Mouse (Mus musculus) embryonic facial prominence, embryonic 15.5 days (tissue): ENCODE measurements at regions not wholly inside any gene's neighbourhood (a gene's known extent, or its start where the extent isn't known, plus 50 kb on each side); places are given as distances from the start of the nearest gene placed in this dataset.

Experiments
- ATAC-seq: fragments of 200-750 bp; cut with Nextera tagmentation; 2 replicates; pipeline ENCODE4 v1.8.0; 2017; ENCODE audit warnings: low read depth, moderate TSS enrichment; ENCODE audit not compliant: insufficient number of reproducible peaks, low FRiP score, low TSS enrichment
- H3K27ac ChIP-seq: fragments of 300-500 bp; sonication (generic); replicated peaks from 2 replicates; pipeline ENCODE4 v1.5.1; 2015; ENCODE audit warnings: mild to moderate bottlenecking, inconsistent platforms
- H3K27me3 ChIP-seq: fragments of 300-500 bp; sonication (generic); 2 replicates; pipeline ENCODE4 v1.6.1; 2015; ENCODE audit warnings: inconsistent platforms
- H3K36me3 ChIP-seq: fragments of 300-500 bp; sonication (generic); 2 replicates; pipeline ENCODE4 v1.6.1; 2015; ENCODE audit warnings: mild to moderate bottlenecking, inconsistent platforms
- H3K4me1 ChIP-seq: fragments of 300-500 bp; sonication (generic); 2 replicates; pipeline ENCODE4 v1.6.1; 2015; ENCODE audit warnings: inconsistent platforms
- H3K4me2 ChIP-seq: fragments of 300-500 bp; sonication (generic); replicated peaks from 2 replicates; pipeline ENCODE4 v1.6.1; 2015; ENCODE audit warnings: mild to moderate bottlenecking, inconsistent platforms
- H3K4me3 ChIP-seq: fragments of 300-500 bp; sonication (generic); replicated peaks from 2 replicates; pipeline ENCODE4 v1.5.1; 2015; ENCODE audit warnings: mild to moderate bottlenecking, inconsistent platforms
- H3K9ac ChIP-seq: fragments of 300-500 bp; sonication (generic); 2 replicates; pipeline ENCODE4 v1.6.1; 2015; ENCODE audit warnings: inconsistent platforms
- H3K9me3 ChIP-seq: fragments of 300-500 bp; sonication (generic); replicated peaks from 2 replicates; pipeline ENCODE4 v1.6.1; 2016; ENCODE audit warnings: inconsistent platforms
- WGBS: fragments of 180-500 bp; shearing (Covaris S2); methylation state at CpG from one replicate; pipeline ENCODE4 v1.1.7; 2015; 5-methylcytosine and 5-hydroxymethylcytosine counted together

DNA sequence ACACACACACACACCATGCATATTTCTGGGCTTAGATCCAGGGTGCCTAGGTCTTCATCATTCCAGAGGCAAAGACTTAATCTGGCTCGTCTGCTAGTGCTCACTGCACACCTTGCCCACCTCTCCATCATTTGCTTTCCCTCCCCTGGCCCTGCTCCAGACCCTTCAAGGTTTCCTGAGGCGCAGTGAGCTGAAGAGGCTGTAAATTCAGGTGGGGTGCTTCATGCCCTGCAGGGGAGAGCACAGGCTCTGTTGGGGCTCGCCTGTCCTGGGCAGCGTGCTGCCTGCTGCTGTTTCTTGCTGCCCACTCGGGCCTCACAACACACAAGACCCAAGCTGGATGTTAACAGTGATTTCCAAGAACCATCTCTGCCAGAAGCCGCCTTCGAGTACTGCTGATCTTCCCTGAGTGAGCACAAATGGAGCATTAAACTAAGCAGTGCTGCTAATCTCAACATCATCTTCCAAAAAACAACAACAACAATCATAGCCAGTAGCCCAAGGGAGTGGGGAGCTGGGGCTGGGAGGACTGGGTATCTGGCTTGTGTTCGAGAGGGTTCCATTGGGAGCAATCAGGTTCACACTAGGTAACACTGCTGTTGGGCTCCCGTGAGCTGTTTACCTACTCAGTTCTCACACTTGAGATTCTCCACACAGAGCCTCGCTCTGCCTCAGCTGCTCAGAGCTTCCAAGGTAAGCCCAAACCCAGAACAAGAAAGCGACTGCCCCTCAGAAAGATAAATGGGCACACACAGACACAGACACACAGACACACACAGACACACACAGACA, 181.1 kb downstream of the Wdr11 start:
- no peak overlapping the region for H3K9ac ChIP-seq
- peak overlapping the region; percentile 45 for H3K27ac ChIP-seq
- no peak overlapping the region for H3K4me2 ChIP-seq
- peaks cover 27% of the 10 kb centered on the region for H3K4me1 ChIP-seq
- H3K4me3 ChIP-seq: no peak overlapping the region
- H3K9me3 ChIP-seq: no peaks in the 10 kb centered on the region
- whole genome bisulfite sequencing: 63% methylated on average over 11 of the region's 11 CpGs
- ATAC-seq: 0 out of 2 replicates have a peak, but pooled peaks have one; percentile 27
- no peaks in the 10 kb centered on the region for H3K36me3 ChIP-seq
- H3K27me3 ChIP-seq: no peaks in the 10 kb centered on the region

- ATAC-seq: no peak
Observed at GRCm38 (mm10) chr7:129774261-129774861, 182.7 kb downstream of the Wdr11 start.

GRCm38 (mm10) chr7:129775189-129775588, 183.5 kb downstream of the Wdr11 start:
- Histone ChIP-seq H3K4me2 (no peak overlapping the region), H3K27me3 (no peaks in the 10 kb centered on the region), H3K9me3 (no peaks in the 10 kb centered on the region), H3K9ac (no peak overlapping the region), H3K27ac (no peak overlapping the region), H3K4me3 (no peak overlapping the region), H3K36me3 (no peaks in the 10 kb centered on the region), H3K4me1 (peaks cover 33% of the 10 kb centered on the region)
- WGBS: 49% methylated on average over 11 of the region's 11 CpGs
- ATAC-seq: no peak

More at GRCm38 (mm10) chr7:129774261-129774861, 182.7 kb downstream of the Wdr11 start:
- no peak overlapping the region for H3K9ac ChIP-seq
- no peak overlapping the region for H3K4me3 ChIP-seq
- H3K9me3 ChIP-seq: no peaks in the 10 kb centered on the region
- 12% methylated on average over 17 of the region's 17 CpGs for WGBS
- H3K36me3 ChIP-seq: no peaks in the 10 kb centered on the region
- H3K4me1 ChIP-seq: peaks cover 33% of the 10 kb centered on the region
- H3K27ac ChIP-seq: peak overlapping the region; percentile 69
- H3K4me2 ChIP-seq: peak overlapping the region; percentile 6; the same call in 1 of the 2 replicates
- no peaks in the 10 kb centered on the region for H3K27me3 ChIP-seq

- WGBS: 33% methylated on average over 13 of the region's 13 CpGs
- Histone ChIP-seq H3K4me3 (no peak overlapping the region), H3K27ac (no peak overlapping the region), H3K27me3 (no peaks in the 10 kb centered on the region), H3K9me3 (no peaks in the 10 kb centered on the region), H3K4me1 (peaks cover 28% of the 10 kb centered on the region), H3K9ac (no peak overlapping the region), H3K36me3 (no peaks in the 10 kb centered on the region), H3K4me2 (no peak overlapping the region)
- no peak for ATAC-seq
Observed at GRCm38 (mm10) chr7:129778842-129779421, 187.3 kb downstream of the Wdr11 start.

GRCm38 (mm10) chr7:129779939-129780338, 188.3 kb downstream of the Wdr11 start:
- Histone ChIP-seq H3K4me2 (no peak overlapping the region), H3K4me3 (no peak overlapping the region), H3K36me3 (no peaks in the 10 kb centered on the region), H3K27me3 (0 out of 2 replicates have a peak, but pooled peaks cover 2% of the 10 kb centered on the region), H3K27ac (no peak overlapping the region), H3K9me3 (no peaks in the 10 kb centered on the region), H3K9ac (no peak overlapping the region), H3K4me1 (peaks cover 18% of the 10 kb centered on the region)
- no peak for ATAC-seq
- 74% methylated on average over 6 of the region's 6 CpGs for whole genome bisulfite sequencing

- Histone ChIP-seq H3K4me1 (peaks cover 11% of the 10 kb centered on the region), H3K9ac (no peak overlapping the region), H3K4me2 (no peak overlapping the region), H3K9me3 (no peaks in the 10 kb centered on the region), H3K4me3 (no peak overlapping the region), H3K27me3 (0 out of 2 replicates have a peak, but pooled peaks cover 3% of the 10 kb centered on the region), H3K27ac (no peak overlapping the region), H3K36me3 (no peaks in the 10 kb centered on the region)
- ATAC-seq: no peak
- 64% methylated on average over 3 of the region's 3 CpGs for WGBS
Observed at GRCm38 (mm10) chr7:129781756-129782155, 190.1 kb downstream of the Wdr11 start.

- Histone ChIP-seq H3K4me2 (no peak overlapping the region), H3K9me3 (no peaks in the 10 kb centered on the region), H3K4me1 (0 out of 2 replicates have a peak, but pooled peaks cover 5% of the 10 kb centered on the region), H3K27me3 (0 out of 2 replicates have a peak, but pooled peaks cover 3% of the 10 kb centered on the region), H3K27ac (no peak overlapping the region), H3K9ac (no peak overlapping the region), H3K36me3 (no peaks in the 10 kb centered on the region), H3K4me3 (no peak overlapping the region)
- 85% methylated on average over 4 of the region's 4 CpGs for WGBS
- no peak for ATAC-seq
Observed at GRCm38 (mm10) chr7:129784966-129785365, 193.3 kb downstream of the Wdr11 start.

DNA sequence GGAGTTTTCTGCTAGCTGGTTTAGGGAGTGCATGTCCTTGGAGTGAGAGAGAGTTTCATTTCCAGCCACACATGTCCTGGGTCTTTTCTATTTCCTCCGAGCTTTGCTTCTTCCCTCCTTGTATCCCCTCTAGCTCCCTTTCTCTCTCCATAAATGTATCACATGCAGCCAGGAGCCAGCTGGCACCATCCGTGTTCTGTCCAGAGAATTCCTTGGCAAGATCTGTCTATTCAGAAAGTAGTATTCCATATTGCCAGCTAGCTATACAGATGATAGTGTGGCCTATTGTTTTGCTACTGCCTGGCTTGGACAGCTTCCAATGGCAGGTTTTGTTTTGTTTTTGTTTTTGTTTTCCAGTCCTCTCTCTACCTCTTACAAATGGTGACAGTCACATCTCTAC, 195.3 kb downstream of the Wdr11 start:
- 66% methylated on average over 2 of the region's 2 CpGs for WGBS
- ATAC-seq: no peak
- no peak overlapping the region for H3K27ac ChIP-seq
- no peak overlapping the region for H3K4me2 ChIP-seq
- peaks cover 13% of the 10 kb centered on the region for H3K4me1 ChIP-seq
- no peak overlapping the region for H3K4me3 ChIP-seq
- no peak overlapping the region for H3K9ac ChIP-seq
- 0 out of 2 replicates have a peak, but pooled peaks cover 3% of the 10 kb centered on the region for H3K27me3 ChIP-seq
- H3K9me3 ChIP-seq: no peaks in the 10 kb centered on the region
- H3K36me3 ChIP-seq: no peaks in the 10 kb centered on the region

DNA sequence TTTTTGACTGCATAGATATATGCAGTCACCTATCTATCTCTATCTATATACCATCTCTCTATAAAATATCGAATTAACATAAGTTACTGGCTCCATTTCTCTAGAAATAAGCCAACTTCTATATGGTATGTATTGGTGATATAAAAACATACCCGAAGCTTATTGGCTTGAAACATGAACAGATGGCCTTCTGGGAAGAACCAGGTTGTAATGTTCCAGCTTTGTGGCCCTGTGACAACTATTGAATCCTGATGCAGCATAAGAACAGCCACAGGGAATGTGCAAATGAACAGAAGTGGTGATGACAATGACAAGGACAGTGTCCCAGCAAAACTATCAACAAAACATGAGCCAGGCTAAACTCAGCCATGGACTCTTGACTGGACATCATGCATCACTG, 196.1 kb downstream of the Wdr11 start:
- Histone ChIP-seq H3K4me2 (no peak overlapping the region), H3K9ac (no peak overlapping the region), H3K9me3 (no peaks in the 10 kb centered on the region), H3K27ac (no peak overlapping the region), H3K4me1 (peaks cover 13% of the 10 kb centered on the region), H3K36me3 (no peaks in the 10 kb centered on the region), H3K27me3 (0 out of 2 replicates have a peak, but pooled peaks cover 3% of the 10 kb centered on the region), H3K4me3 (no peak overlapping the region)
- no peak for ATAC-seq
- 87% methylated on average over 2 of the region's 2 CpGs for WGBS

GRCm38 (mm10) chr7:129789461-129789860, 197.8 kb downstream of the Wdr11 start:
- Histone ChIP-seq H3K27ac (no peak overlapping the region), H3K9ac (no peak overlapping the region), H3K4me3 (no peak overlapping the region), H3K9me3 (no peaks in the 10 kb centered on the region), H3K36me3 (no peaks in the 10 kb centered on the region), H3K27me3 (0 out of 2 replicates have a peak, but pooled peaks cover 3% of the 10 kb centered on the region), H3K4me2 (no peak overlapping the region), H3K4me1 (peaks cover 13% of the 10 kb centered on the region)
- WGBS: 30% methylated on average over 6 of the region's 6 CpGs
- ATAC-seq: no peak
